Mouse (Mus musculus) left cerebral cortex, postnatal 10 days (tissue): ENCODE results near the gene Pcnx3. TPM values are rescaled to one million over a fixed set of nuclear protein-coding genes. Genes with fewer than 3 reads are reported as not detected.

Experiments
- DNase-seq, 2 experiments: peaks; one replicate each; pipeline ENCODE4 v3.0.0; 2021 to 2022; ENCODE audit warnings: low spot score in 2 of 2, mixed read lengths in 1 of 2; ENCODE audit errors: extremely low spot score in 1 of 2
- intact Hi-C: fragments of 180-260 bp; cut with DNase I; formaldehyde crosslinking; loops from one replicate; pipeline ENCODE4 v1.15.1; 2025
- microRNA-seq: library from miRNA; unstranded; fragments of <30 nt; microRNA quantifications from one replicate; pipeline ENCODE4 v1.2.0, GENCODE M21; 2022
- total RNA-seq, 2 experiments: library from RNA; stranded (reverse); gene quantifications; 2 replicates each; pipeline ENCODE4 v1.2.3; 2021

The Pcnx3 gene
- total RNA-seq, 2 experiments from 2014 or later, result 69.0 to 82.7 TPM

DNA sequence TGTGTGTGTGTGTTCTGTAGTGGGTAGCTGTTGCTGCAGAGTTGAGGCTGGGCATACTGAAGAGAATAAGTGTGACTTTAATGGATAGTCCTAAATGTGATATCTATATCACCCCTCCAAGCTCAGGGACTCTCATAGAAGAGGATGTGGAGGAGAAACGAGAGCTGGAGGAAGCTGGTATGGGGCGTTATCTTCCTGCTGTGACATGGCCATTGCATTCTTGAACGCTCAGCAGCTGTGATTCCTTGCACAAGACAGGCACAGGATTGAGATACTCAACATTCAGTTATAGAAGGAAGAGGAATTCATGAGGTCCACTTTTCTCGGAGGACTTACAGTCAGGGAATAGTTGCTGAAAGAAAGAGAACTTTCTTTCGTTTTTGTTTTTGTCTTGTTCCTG is 66.8 kb downstream of the Pcnx3 start:
- intact Hi-C loops, result no loop called here
- no peak for DNase-seq

DNA sequence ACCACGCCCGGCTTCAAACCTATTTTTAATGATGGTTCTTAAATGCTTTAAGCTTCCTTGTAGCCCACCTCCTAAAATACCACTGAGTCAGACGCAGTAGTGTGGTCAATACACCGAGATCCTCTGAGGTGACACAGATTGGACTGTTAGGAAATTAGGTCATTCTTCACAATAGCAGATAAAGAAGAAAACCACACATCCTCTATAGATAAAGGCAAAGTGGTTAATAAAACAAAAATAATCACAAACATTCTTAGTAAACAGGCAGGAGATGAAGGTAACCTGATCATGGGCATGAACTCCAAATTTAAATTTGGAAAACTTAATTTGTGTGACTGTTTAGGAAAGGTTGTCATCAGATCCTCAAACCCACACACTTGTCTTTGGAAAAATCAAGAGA is 68.7 kb downstream of the Pcnx3 start:
- DNase-seq, result no peak
- intact Hi-C loops, result no loop called here

DNA sequence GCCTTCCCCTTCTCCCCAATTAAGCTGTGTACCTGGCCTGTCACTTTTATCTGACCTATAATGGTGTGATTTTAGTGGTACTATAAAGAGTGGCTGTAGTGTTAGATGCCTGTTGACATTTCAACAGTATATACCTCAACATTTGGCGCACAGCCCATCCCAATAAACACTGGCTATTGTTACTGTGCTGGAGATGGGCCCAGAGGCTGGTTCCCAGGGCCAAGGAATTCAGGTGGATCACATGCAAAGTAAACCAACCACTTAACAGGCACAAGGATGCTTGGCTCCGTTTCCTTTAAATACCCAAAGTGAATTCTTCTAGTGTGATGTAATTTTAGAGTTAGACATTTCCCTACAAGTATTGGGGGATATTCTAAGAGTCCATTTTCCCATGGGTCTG is 73.8 kb downstream of the Pcnx3 start:
- DNase-seq, result peak in 1 of 2 experiments; percentile 84
- intact Hi-C loops, result no loop called here

Small RNA genes within 50 kb of the gene (microRNA-seq; reads per million reads assigned to microRNA genes)
- 2.3 reads per million for gene Mir6987

Other genes starting within 250 kb of the Pcnx3 start
- gene Fosl1, start 241.4 kb downstream of the Pcnx3 start, total RNA-seq, result not detected
- gene Ccdc85b, start 231.0 kb downstream of the Pcnx3 start, total RNA-seq, result 10 to 100 TPM; 21.9 to 24.0 TPM
- 10 to 100 TPM; 89.9 to 90.4 TPM for gene Fibp, start 228.3 kb downstream of the Pcnx3 start, total RNA-seq
- gene Ctsw, start 220.4 kb downstream of the Pcnx3 start, total RNA-seq, result 1 to 10 TPM; 2.5 to 4.9 TPM
- gene Efemp2, start 215.0 kb downstream of the Pcnx3 start, total RNA-seq, result 10 to 100 TPM; 18.3 to 18.6 TPM
- gene Mus81, start 200.5 kb downstream of the Pcnx3 start, total RNA-seq, result 10 to 100 TPM; 32.2 to 33.3 TPM
- 1,000 to 10,000 TPM; 1,943 to 1,967 TPM for gene Cfl1, start 198.5 kb downstream of the Pcnx3 start, total RNA-seq
- gene 1700020D05Rik, start 185.1 kb downstream of the Pcnx3 start, total RNA-seq, result 1 to 10 TPM; 4.8 to 5.4 TPM
- gene Snx32, start 178.4 kb downstream of the Pcnx3 start, total RNA-seq, result 10 to 100 TPM; 76.9 to 77.8 TPM
- not detected for gene Ovol1, start 128.3 kb downstream of the Pcnx3 start, total RNA-seq
- 1 to 10 TPM; 8.3 to 9.2 TPM for gene Ap5b1, start 120.9 kb downstream of the Pcnx3 start, total RNA-seq
- 10 to 100 TPM; 68.2 to 71.7 TPM for gene Rnaseh2c, start 87.0 kb downstream of the Pcnx3 start, total RNA-seq
- 10 to 100 TPM; 70.9 to 79.7 TPM for gene Kat5, start 78.7 kb downstream of the Pcnx3 start, total RNA-seq
- 10 to 100 TPM; 21.3 to 21.9 TPM for gene Rela, start 51.4 kb downstream of the Pcnx3 start, total RNA-seq
- 10 to 100 TPM; 24.6 to 26.5 TPM for gene Sipa1, start 25.2 kb downstream of the Pcnx3 start, total RNA-seq
- gene Map3k11, start 166 bp downstream of the Pcnx3 start, total RNA-seq, result 10 to 100 TPM; 11.9 to 14.3 TPM
- gene Kcnk7, start 15.5 kb upstream of the Pcnx3 start, total RNA-seq, result not detected
- 10 to 100 TPM; 50.4 to 52.0 TPM for gene Ehbp1l1, start 37.4 kb upstream of the Pcnx3 start, total RNA-seq
- gene Fam89b, start 40.7 kb upstream of the Pcnx3 start, total RNA-seq, result 10 to 100 TPM; 46.6 to 47.6 TPM
- 10 to 100 TPM; 19.9 to 21.4 TPM for gene Ltbp3, start 52.0 kb upstream of the Pcnx3 start, total RNA-seq
- 10 to 100 TPM; 79.4 to 82.8 TPM for gene Scyl1, start 82.5 kb upstream of the Pcnx3 start, total RNA-seq
- gene Frmd8, start 186.4 kb upstream of the Pcnx3 start, total RNA-seq, result 10 to 100 TPM; 10.7 to 12.4 TPM
- gene Slc25a45, start 188.9 kb upstream of the Pcnx3 start, total RNA-seq, result 1 to 10 TPM; 3.4 to 3.8 TPM
- 1 to 10 TPM; 6.5 to 8.1 TPM for gene Tigd3, start 205.2 kb upstream of the Pcnx3 start, total RNA-seq
- gene Dpf2, start 224.1 kb upstream of the Pcnx3 start, total RNA-seq, result 10 to 100 TPM; 76.8 to 80.7 TPM
- gene Cdc42ep2, start 235.9 kb upstream of the Pcnx3 start, total RNA-seq, result 1 to 10 TPM; 8.3 to 9.8 TPM